ENCODE assay signal across 7 mouse cellular contexts in genomic region chr1:64121559-64122465, GRCm38 (mm10). TPM values are rescaled to one million over a fixed set of nuclear protein-coding genes. Genes with fewer than 3 reads are reported as not detected.
DNase-seq lines count a peak whose midpoint lies in the region; ATAC-seq lines count a peak whose summit lies in the region.

TSS of gene Klf7 (minus strand) at chr1:64122282.

- peak; percentile 98 for ATAC-seq in embryonic facial prominence, embryonic 11.5 days (replicated peaks; ENCODE audit: insufficient number of reproducible peaks, low FRiP score, low TSS enrichment, low read depth)
- peak; percentile 77 for ATAC-seq in granulocyte monocyte progenitor cell, adult 5-6 weeks (replicated peaks; ENCODE audit: poor library complexity, severe bottlenecking)
- peak; percentile 98 for ATAC-seq in midbrain, embryonic 13.5 days

- peak; percentile 98 for DNase-seq in adrenal gland, postnatal 14 days
- DNase-seq in embryonic facial prominence, embryonic 11.5 days (ENCODE audit: low spot score) = peak; percentile 99
- peak; percentile 99 for DNase-seq in kidney, adult 11 months
- DNase-seq in limb, embryonic 10.5 days (ENCODE audit: low spot score) = peak; percentile 92
- DNase-seq in spleen, adult 12 weeks (ENCODE audit: low spot score) = peak; percentile 82

- no peaks in the 10 kb centered on the region for H3K4me1 ChIP-seq in embryonic facial prominence, embryonic 11.5 days (ENCODE audit: control insufficient read depth, insufficient read depth, low read length)
- H3K4me1 ChIP-seq in limb, embryonic 10.5 days = peaks cover 26% of the 10 kb centered on the region
- peaks cover 35% of the 10 kb centered on the region for H3K4me1 ChIP-seq in midbrain, embryonic 13.5 days (replicated peaks)

- H3K27ac ChIP-seq in embryonic facial prominence, embryonic 11.5 days (replicated peaks; ENCODE audit: low read depth, low read length) = peak within 1 kb of the TSS; percentile 100
- peak within 1 kb of the TSS; percentile 100 for H3K27ac ChIP-seq in limb, embryonic 10.5 days
- peak within 1 kb of the TSS; percentile 100 for H3K27ac ChIP-seq in midbrain, embryonic 13.5 days

- H3K9me3 ChIP-seq in embryonic facial prominence, embryonic 11.5 days (replicated peaks; ENCODE audit: control insufficient read depth, low read length) = no peaks in the 10 kb centered on the region
- no peaks in the 10 kb centered on the region for H3K9me3 ChIP-seq in limb, embryonic 10.5 days (replicated peaks)
- no peaks in the 10 kb centered on the region for H3K9me3 ChIP-seq in midbrain, embryonic 13.5 days

- under 1% methylated on average over 80 of the region's 82 CpGs for WGBS in embryonic facial prominence, embryonic 11.5 days
- WGBS in limb, embryonic 10.5 days = under 1% methylated on average over 82 of the region's 82 CpGs
- WGBS in midbrain, embryonic 13.5 days = under 1% methylated on average over 75 of the region's 82 CpGs

- no peaks in the 10 kb centered on the region for H3K36me3 ChIP-seq in embryonic facial prominence, embryonic 11.5 days (replicated peaks; ENCODE audit: control insufficient read depth, insufficient read depth, low read depth, low read length)
- H3K36me3 ChIP-seq in limb, embryonic 10.5 days = no peaks in the 10 kb centered on the region
- no peaks in the 10 kb centered on the region for H3K36me3 ChIP-seq in midbrain, embryonic 13.5 days

- H3K4me3 ChIP-seq in embryonic facial prominence, embryonic 11.5 days (ENCODE audit: low read depth, low read length) = peak within 1 kb of the TSS; percentile 80
- peak within 1 kb of the TSS; percentile 83 for H3K4me3 ChIP-seq in limb, embryonic 10.5 days
- H3K4me3 ChIP-seq in midbrain, embryonic 13.5 days (replicated peaks) = peak within 1 kb of the TSS; percentile 79

- no peaks in the 10 kb centered on the region for H3K27me3 ChIP-seq in embryonic facial prominence, embryonic 11.5 days (ENCODE audit: control insufficient read depth, insufficient read depth, low read length)
- H3K27me3 ChIP-seq in limb, embryonic 10.5 days (ENCODE audit: low read depth, poor library complexity, severe bottlenecking) = no peaks in the 10 kb centered on the region
- H3K27me3 ChIP-seq in midbrain, embryonic 13.5 days = no peaks in the 10 kb centered on the region

- peak within 1 kb of the TSS; percentile 77 for H3K4me2 ChIP-seq in embryonic facial prominence, embryonic 11.5 days (ENCODE audit: low read depth, low read length)
- peak within 1 kb of the TSS; percentile 74 for H3K4me2 ChIP-seq in midbrain, embryonic 13.5 days (replicated peaks)

- H3K9ac ChIP-seq in embryonic facial prominence, embryonic 11.5 days (replicated peaks; ENCODE audit: low read length) = peak within 1 kb of the TSS; percentile 100
- H3K9ac ChIP-seq in midbrain, embryonic 13.5 days (replicated peaks) = peak within 1 kb of the TSS; percentile 99

RNA-seq across cellular contexts. Expression of gene Klf7, which starts in this region (rescaled TPM):
- 18.3 and 20.2 TPM in 2 replicates for total RNA-seq in adrenal gland, postnatal 14 days (2021)
- polyA plus RNA-seq in embryonic facial prominence, embryonic 11.5 days (2014; fragmentation: Nextera tagmentation; extraction: Ambion mirVana) = 15.6 and 16.3 TPM in 2 replicates
- total RNA-seq in granulocyte monocyte progenitor cell, adult 5-6 weeks (2014; fragmentation: Nextera tagmentation) = 5.0 and 8.5 TPM in 2 replicates
- total RNA-seq in granulocyte monocyte progenitor cell, adult 5-6 weeks (2017) = 6.3 and 12.4 TPM in 2 replicates
- polyA plus RNA-seq in limb, embryonic 10.5 days (2016; fragmentation: Nextera tagmentation; extraction: Ambion mirVana) = 8.8 and 9.6 TPM in 2 replicates
- 84.5 and 92.2 TPM in 2 replicates for polyA plus RNA-seq in midbrain, embryonic 13.5 days (2015; fragmentation: Nextera tagmentation; extraction: Ambion mirVana)

Comparison
In these comparisons a context has a peak if more than half of its experiments do, and no peak if none do; other contexts are left out.
1. Peak in every context shown above with its lines: DNase-seq, ATAC-seq, H3K4me3 ChIP-seq and H3K27ac ChIP-seq.